Mouse (Mus musculus) hindbrain, embryonic 10.5 days (tissue): ENCODE measurements around the gene Kcnn4. TPM values are rescaled to one million over a fixed set of nuclear protein-coding genes. Genes with fewer than 3 reads are reported as not detected.
A peak's percentile ranks its signal among the peaks of the same experiment; 100 is the strongest.

Experiments
- DNase-seq: peaks from one replicate; pipeline ENCODE4 v3.0.0-alpha.2; 2017; ENCODE audit warnings: low spot score
- H3K27ac ChIP-seq: fragments of 300-500 bp; sonication (generic); 2 replicates; pipeline ENCODE4 v1.5.1; 2016; ENCODE audit warnings: mild to moderate bottlenecking, moderate library complexity
- H3K27me3 ChIP-seq: fragments of 300-500 bp; sonication (generic); 2 replicates; pipeline ENCODE4 v1.6.1; 2016; ENCODE audit warnings: mild to moderate bottlenecking; ENCODE audit not compliant: poor library complexity, insufficient read depth, severe bottlenecking
- H3K36me3 ChIP-seq: fragments of 300-500 bp; sonication (generic); 2 replicates; pipeline ENCODE4 v1.6.1; 2016; ENCODE audit warnings: mild to moderate bottlenecking, moderate library complexity
- H3K4me1 ChIP-seq: fragments of 300-500 bp; sonication (generic); replicated peaks from 2 replicates; pipeline ENCODE4 v1.6.1; 2016; ENCODE audit warnings: mild to moderate bottlenecking
- H3K4me3 ChIP-seq: fragments of 300-500 bp; sonication (generic); 2 replicates; pipeline ENCODE4 v1.5.1; 2016; ENCODE audit warnings: mild to moderate bottlenecking, moderate library complexity
- H3K9me3 ChIP-seq: fragments of 300-500 bp; sonication (generic); 2 replicates; pipeline ENCODE4 v1.6.1; 2016; ENCODE audit warnings: mild to moderate bottlenecking, moderate library complexity
- WGBS: fragments of 180-500 bp; shearing (Covaris S2); methylation state at CpG from one replicate; pipeline ENCODE4 v1.1.7; 2016; 5-methylcytosine and 5-hydroxymethylcytosine counted together
- polyA plus RNA-seq: library from polyadenylated mRNA; unstranded; fragments of >200 nt; fragmentation: Nextera tagmentation; extraction: Ambion mirVana; gene quantifications from 2 replicates; pipeline ENCODE4 v1.2.1, GENCODE M21; 2016

The Kcnn4 gene
- polyA plus RNA-seq, 1 experiment from 2014 or later, result 4.2 TPM

- 92% methylated on average over 15 of the region's 15 CpGs for WGBS
- Histone ChIP-seq H3K9me3 (no peaks in the 10 kb centered on the region), H3K36me3 (peaks cover 40% of the 10 kb centered on the region), H3K4me3 (no peak overlapping the region), H3K27me3 (no peaks in the 10 kb centered on the region), H3K27ac (peak overlapping the region; percentile 85), H3K4me1 (peaks cover 53% of the 10 kb centered on the region)
- DNase-seq, result no peak
Measured at GRCm38 (mm10) chr7:24423107-24423763, 53.2 kb downstream of the Kcnn4 start.

DNA sequence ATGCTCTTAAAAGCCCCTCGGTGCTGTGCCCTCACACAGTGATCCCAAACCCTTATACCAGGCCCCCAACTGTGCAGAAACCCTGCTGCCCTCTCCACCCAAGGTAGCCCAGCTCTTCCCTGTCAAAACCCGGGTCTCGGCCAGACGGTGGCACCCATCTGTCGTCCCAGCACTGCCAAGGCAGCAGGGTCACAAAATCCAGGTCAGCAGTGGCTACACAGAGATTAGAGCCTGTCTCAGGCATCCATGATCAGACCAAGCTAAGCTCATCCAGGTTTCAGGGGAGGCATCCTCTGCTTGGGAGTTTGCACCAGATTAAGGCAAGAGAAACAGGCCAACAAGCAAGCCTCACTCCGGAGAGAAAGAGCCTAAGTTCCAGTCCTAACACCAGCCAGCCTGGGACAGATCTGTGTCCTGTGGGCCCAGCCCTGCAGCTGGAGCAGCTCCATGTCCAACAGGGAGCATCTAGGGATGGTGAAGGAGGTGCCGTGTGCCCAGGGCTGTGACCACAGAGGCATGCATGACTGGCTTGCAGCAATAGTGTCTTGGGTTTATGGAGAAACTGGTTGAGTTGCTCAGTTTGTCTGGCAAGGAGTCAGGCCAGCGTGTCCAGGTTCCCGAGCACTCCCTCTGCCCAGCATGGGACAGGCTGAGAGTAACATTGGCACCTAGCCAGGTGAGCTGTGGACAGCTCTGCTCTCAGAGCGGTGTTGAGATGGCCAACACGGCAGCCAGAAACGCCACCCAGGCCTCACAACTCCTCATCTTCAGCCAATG is 54.1 kb downstream of the Kcnn4 start:
- Histone ChIP-seq H3K9me3 (no peaks in the 10 kb centered on the region), H3K27me3 (no peaks in the 10 kb centered on the region), H3K27ac (no peak overlapping the region), H3K4me1 (peaks cover 44% of the 10 kb centered on the region), H3K36me3 (peaks cover 40% of the 10 kb centered on the region), H3K4me3 (no peak overlapping the region)
- WGBS, result 85% methylated on average over 12 of the region's 12 CpGs
- DNase-seq, result no peak

DNA sequence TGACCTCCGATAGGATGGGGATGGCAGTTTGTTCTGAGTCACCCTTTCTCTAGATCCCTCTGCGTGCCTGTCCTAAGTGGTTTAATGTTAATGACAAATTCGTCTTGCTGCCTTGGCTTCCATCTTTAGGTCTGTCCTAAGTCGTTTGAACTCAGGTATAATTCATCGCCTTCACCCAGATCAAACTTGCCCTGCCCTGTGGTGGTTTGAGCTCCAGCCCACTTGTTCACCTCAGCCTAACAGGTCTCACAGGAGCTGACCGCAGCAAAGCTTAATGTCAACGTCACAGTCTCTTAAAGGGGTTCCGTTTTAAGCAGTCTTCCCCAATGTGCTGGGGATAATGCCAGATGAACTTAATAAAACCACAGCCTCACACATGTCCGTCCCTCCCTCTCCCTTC is 55.9 kb downstream of the Kcnn4 start:
- Histone ChIP-seq H3K4me3 (no peak overlapping the region), H3K4me1 (peaks cover 26% of the 10 kb centered on the region), H3K27me3 (no peaks in the 10 kb centered on the region), H3K36me3 (peaks cover 28% of the 10 kb centered on the region), H3K9me3 (no peaks in the 10 kb centered on the region), H3K27ac (no peak overlapping the region)
- DNase-seq, result no peak
- WGBS, result 88% methylated on average over 9 of the region's 9 CpGs

DNA sequence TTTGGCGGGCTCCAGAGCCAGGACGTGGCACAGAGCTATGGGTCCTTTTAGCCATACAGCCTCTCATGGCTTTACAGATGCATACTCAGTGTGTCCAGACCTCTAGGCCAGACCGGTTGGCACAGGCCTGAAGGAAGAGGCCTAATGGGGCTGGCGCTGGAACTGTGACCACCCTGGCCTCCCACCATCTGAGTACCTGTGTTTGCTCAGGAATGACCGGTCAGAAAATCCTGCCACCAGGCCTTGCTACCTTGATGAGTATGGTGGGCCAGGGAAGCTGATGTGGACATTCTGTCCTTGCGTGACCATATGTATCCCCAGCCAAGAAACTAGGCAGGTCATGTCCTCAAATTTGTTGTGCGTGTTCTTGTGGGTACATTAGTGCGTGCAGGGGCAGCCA is 57.1 kb downstream of the Kcnn4 start:
- H3K27ac ChIP-seq, result no peak overlapping the region
- peaks cover 18% of the 10 kb centered on the region; the same call in 1 of the 2 replicates for H3K36me3 ChIP-seq
- peaks cover 4% of the 10 kb centered on the region for H3K27me3 ChIP-seq
- DNase-seq, result no peak
- peaks cover 6% of the 10 kb centered on the region for H3K9me3 ChIP-seq
- 96% methylated on average over 8 of the region's 8 CpGs for WGBS
- no peak overlapping the region for H3K4me3 ChIP-seq
- peaks cover 19% of the 10 kb centered on the region for H3K4me1 ChIP-seq

GRCm38 (mm10) chr7:24428725-24429124 is 58.7 kb downstream of the Kcnn4 start:
- Histone ChIP-seq H3K27ac (no peak overlapping the region), H3K4me3 (no peak overlapping the region), H3K36me3 (peaks cover 3% of the 10 kb centered on the region; the same call in 1 of the 2 replicates), H3K9me3 (peaks cover 19% of the 10 kb centered on the region), H3K4me1 (0 out of 2 replicates have a peak, but pooled peaks cover 9% of the 10 kb centered on the region), H3K27me3 (peaks cover 19% of the 10 kb centered on the region)
- 84% methylated on average over 5 of the region's 5 CpGs for WGBS
- no peak for DNase-seq

DNA sequence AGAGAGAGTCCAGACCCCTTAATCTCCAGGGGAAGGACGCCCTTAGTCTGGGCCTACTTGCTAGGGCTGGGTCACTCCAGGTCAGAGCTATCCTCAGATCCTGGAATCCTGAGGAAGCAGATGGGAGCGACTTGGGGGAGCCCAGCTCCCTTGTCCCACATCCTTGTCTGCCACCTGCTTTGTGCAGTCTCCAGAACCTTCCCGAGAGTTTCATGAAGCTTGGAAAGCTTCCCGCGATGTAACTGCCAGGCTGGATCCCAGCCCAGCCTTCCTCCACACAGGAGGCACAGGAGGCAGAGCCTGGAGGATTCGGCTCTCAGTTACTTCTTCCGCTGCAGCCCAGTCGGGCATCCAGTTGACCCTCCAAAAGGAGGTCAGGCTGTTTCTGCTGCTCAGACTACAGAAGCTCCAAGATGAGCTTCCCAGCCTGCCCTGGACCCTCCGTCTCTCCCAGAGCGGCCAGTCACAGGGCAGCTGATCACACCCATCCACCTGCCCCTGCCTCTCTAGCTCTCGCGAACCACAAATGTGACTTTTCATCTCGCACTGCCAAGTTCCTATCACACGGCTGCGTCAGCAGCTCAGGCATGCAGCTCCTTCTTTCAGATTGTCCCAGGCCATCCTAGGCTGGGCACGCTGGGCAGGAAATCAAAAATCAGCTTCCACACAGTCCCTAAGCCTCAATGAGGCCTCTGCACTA is 59.5 kb downstream of the Kcnn4 start:
- DNase-seq, result no peak
- WGBS, result 75% methylated on average over 16 of the region's 16 CpGs

DNA sequence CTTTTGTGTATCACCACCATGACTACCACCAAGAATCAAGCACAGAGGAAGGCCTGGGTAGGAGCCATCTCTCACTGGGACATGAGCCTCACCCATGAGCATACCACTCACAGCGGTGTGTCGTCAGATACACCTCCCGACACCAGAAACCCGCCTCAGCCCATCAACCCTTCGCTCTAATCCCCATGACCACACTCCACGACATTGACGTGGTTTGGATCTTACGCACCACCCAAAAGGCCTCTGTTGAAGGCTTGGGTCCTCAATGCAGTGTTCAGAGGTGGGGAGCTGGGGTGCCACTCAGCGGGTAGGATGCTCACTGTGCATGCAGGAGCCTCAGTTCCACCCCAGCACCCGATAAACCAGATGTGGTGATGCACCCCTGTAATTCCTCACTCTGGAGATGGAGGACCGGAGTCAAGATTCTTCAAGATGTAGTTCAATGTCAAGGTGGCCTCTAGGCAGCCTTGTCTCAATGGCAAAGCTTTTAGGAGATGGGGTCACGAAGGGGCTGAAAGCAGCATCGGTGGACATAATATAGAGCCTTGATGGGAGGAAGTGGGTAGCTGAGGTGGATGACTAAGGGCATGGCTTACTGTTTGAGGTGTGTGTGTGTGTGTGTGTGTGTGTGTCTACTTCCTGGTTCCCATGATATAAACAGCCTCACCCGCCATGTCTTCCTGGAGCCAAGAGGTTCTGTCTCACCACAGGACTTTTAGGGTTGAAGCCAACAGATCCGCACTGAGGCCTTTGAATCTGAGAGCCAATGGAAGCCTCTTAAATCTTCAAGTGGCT is 60.7 kb downstream of the Kcnn4 start:
- 94% methylated on average over 15 of the region's 15 CpGs for WGBS
- DNase-seq, result no peak
- Histone ChIP-seq H3K27me3 (peaks cover 20% of the 10 kb centered on the region), H3K9me3 (peaks cover 19% of the 10 kb centered on the region), H3K36me3 (no peaks in the 10 kb centered on the region; the same call in 1 of the 2 replicates), H3K4me3 (no peak overlapping the region), H3K27ac (no peak overlapping the region), H3K4me1 (0 out of 2 replicates have a peak, but pooled peaks cover 11% of the 10 kb centered on the region)

More for the DNA sequence above, 59.5 kb downstream of the Kcnn4 start:
- H3K27ac ChIP-seq, result no peak overlapping the region
- peaks cover 20% of the 10 kb centered on the region for H3K27me3 ChIP-seq
- no peak overlapping the region for H3K4me3 ChIP-seq
- no peaks in the 10 kb centered on the region; the same call in 1 of the 2 replicates for H3K36me3 ChIP-seq
- 0 out of 2 replicates have a peak, but pooled peaks cover 6% of the 10 kb centered on the region for H3K4me1 ChIP-seq
- peaks cover 19% of the 10 kb centered on the region for H3K9me3 ChIP-seq

DNA sequence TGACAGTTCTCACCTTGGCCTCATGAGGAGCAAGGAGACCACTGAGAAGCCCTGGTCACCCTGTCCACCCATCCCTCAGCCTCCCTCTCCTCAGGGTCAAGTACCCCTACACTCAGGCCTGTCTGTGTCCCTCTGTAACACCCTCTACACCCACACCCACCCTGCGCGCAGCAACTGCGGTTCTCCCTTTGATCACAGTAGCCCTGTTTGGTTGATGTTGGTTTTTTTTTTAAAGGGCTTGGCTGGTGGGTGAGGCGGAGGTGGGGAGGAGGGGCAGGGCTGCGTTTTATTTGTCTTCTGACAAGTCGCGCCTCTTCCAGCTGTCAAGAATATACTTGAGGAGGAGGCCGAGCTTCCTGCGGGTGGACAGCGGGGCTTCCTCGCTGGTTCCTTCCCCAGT is 61.6 kb downstream of the Kcnn4 start:
- peaks cover 19% of the 10 kb centered on the region for H3K9me3 ChIP-seq
- H3K4me1 ChIP-seq, result 0 out of 2 replicates have a peak, but pooled peaks cover 11% of the 10 kb centered on the region
- no peak for DNase-seq

GRCm38 (mm10) chr7:24435305-24435704 is 65.2 kb downstream of the Kcnn4 start:
- no peak for DNase-seq
- Histone ChIP-seq H3K36me3 (no peaks in the 10 kb centered on the region; the same call in 1 of the 2 replicates), H3K9me3 (peaks cover 19% of the 10 kb centered on the region), H3K27ac (0 out of 2 replicates have a peak overlapping the region, but pooled peaks have one; percentile 23), H3K4me3 (no peak overlapping the region), H3K27me3 (peaks cover 20% of the 10 kb centered on the region), H3K4me1 (0 out of 2 replicates have a peak, but pooled peaks cover 11% of the 10 kb centered on the region)
- 81% methylated on average over 5 of the region's 5 CpGs for WGBS

More for the DNA sequence above, 61.6 kb downstream of the Kcnn4 start:
- Histone ChIP-seq H3K27ac (no peak overlapping the region), H3K4me3 (no peak overlapping the region), H3K27me3 (peaks cover 20% of the 10 kb centered on the region), H3K36me3 (no peaks in the 10 kb centered on the region; the same call in 1 of the 2 replicates)
- 77% methylated on average over 11 of the region's 11 CpGs for WGBS

Other genes with a start within 250 kb of the Kcnn4 start
- 12.9 and 14.6 TPM in 2 replicates for gene Zfp235, start 236.1 kb upstream of the Kcnn4 start, polyA plus RNA-seq
- gene Zfp114, start 195.2 kb upstream of the Kcnn4 start, polyA plus RNA-seq, result 3.9 and 5.1 TPM in 2 replicates
- 9.2 and 10.5 TPM in 2 replicates for gene Zfp111, start 158.8 kb upstream of the Kcnn4 start, polyA plus RNA-seq
- gene Zfp109, start 132.7 kb upstream of the Kcnn4 start, polyA plus RNA-seq, result 4.9 and 5.8 TPM in 2 replicates
- 2.3 and 2.6 TPM in 2 replicates for gene Zfp108, start 115.5 kb upstream of the Kcnn4 start, polyA plus RNA-seq
- gene Zfp93, start 99.8 kb upstream of the Kcnn4 start, polyA plus RNA-seq, result 6.0 TPM in 2 replicates
- 35.4 and 40.3 TPM in 2 replicates for gene Zfp61, start 69.0 kb upstream of the Kcnn4 start, polyA plus RNA-seq
- gene Zfp94, start 53.6 kb upstream of the Kcnn4 start, polyA plus RNA-seq, result 10.8 and 13.2 TPM in 2 replicates
- 0.25 TPM in 1 of 2 replicates, not detected in the other for gene Tescl, start 36.3 kb upstream of the Kcnn4 start, polyA plus RNA-seq
- not detected in 2 replicates for gene Lypd5, start 21.1 kb upstream of the Kcnn4 start, polyA plus RNA-seq
- gene Smg9, start 29.4 kb downstream of the Kcnn4 start, polyA plus RNA-seq, result 27.4 and 32.7 TPM in 2 replicates
- not detected in 2 replicates for gene Irgc1, start 82.0 kb downstream of the Kcnn4 start, polyA plus RNA-seq
- 0.77 and 1.9 TPM in 2 replicates for gene Plaur, start 92.2 kb downstream of the Kcnn4 start, polyA plus RNA-seq
- gene Cadm4, start 111.8 kb downstream of the Kcnn4 start, polyA plus RNA-seq, result 12.1 and 38.6 TPM in 2 replicates
- 109 and 150 TPM in 2 replicates for gene Zfp428, start 136.7 kb downstream of the Kcnn4 start, polyA plus RNA-seq
- gene AC161166.1, start 142.2 kb downstream of the Kcnn4 start, polyA plus RNA-seq, result 1.1 TPM in 2 replicates
- gene Irgq, start 160.4 kb downstream of the Kcnn4 start, polyA plus RNA-seq, result 10.7 and 14.9 TPM in 2 replicates
- gene Pinlyp, start 175.9 kb downstream of the Kcnn4 start, polyA plus RNA-seq, result 0.26 TPM in 1 of 2 replicates, not detected in the other
- 132 and 160 TPM in 2 replicates for gene Xrcc1, start 176.0 kb downstream of the Kcnn4 start, polyA plus RNA-seq
- 22.2 and 23.2 TPM in 2 replicates for gene Ethe1, start 217.3 kb downstream of the Kcnn4 start, polyA plus RNA-seq
- 2.0 and 3.2 TPM in 2 replicates for gene Zfp575, start 217.4 kb downstream of the Kcnn4 start, polyA plus RNA-seq
- not detected in 2 replicates for gene Phldb3, start 240.5 kb downstream of the Kcnn4 start, polyA plus RNA-seq